Mouse (Mus musculus) cortical plate, adult 2 months (tissue): ENCODE measurements at regions not wholly inside any gene's neighbourhood (a gene's known extent, or its start where the extent isn't known, plus 50 kb on each side); places are given as distances from the start of the nearest gene placed in this dataset.

ENCODE experiments used
- CTCF ChIP-seq: fragments of 200-500 bp; IDR thresholded peaks from 2 replicates; pipeline ENCODE4 v1.5.1; 2011; ENCODE audit warnings: mild to moderate bottlenecking, control low read depth, low read length; ENCODE audit not compliant: insufficient read depth; ENCODE audit errors: extremely low read depth
- POLR2A ChIP-seq: fragments of 200-500 bp; IDR thresholded peaks from 2 replicates; pipeline ENCODE4 v1.6.1; 2011; ENCODE audit warnings: mild to moderate bottlenecking, low read length, control low read depth; ENCODE audit not compliant: insufficient read depth; ENCODE audit errors: extremely low read depth

DNA sequence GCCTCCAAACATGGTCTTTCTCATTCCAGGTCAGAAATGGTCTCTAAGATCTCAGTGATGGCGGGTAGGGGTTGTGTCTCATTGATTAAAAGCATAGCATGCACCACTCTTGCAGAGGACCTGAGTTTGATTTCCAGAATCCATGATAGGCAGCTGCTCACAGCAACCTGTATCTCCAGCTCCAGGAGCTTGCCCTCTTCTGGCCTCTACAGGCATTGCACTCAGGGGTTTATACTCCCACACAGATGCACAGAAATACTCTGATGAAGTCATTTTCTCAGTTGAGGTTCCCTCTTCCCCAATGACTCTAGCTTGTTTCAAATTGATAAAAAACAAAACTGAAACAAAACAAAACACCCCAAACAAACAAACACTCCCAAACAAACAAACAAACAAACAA lies 81.1 kb upstream of the Gm11983 start:
- no peak for TF ChIP-seq CTCF
- no peak for TF ChIP-seq POLR2A
